Mouse (Mus musculus): Measurements from ENCODE around the gene Cdkal1.

DNA sequence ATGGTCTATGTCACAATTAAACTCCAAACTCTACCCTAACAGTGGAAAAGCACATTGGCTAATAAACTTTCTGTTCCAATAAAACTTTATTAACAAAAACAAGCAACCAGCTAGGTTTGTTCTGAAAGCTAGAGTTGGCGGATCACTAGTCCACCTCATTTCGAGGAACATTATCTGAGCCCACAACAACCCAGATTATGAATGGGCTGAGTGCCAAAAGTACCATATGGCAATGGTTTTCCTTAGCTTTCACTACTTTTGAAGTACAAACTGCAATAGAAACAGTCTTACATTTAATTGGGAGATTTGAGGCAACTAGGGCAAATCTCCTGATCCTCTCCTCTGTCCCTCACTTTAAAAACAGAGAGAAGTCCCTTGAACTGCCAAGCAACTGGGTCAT is 110.4 kb downstream of the Cdkal1 start:
- TF ChIP-seq POLR2A (IDR thresholded peaks at IDR 0.05; ENCODE audit: borderline replicate concordance, control insufficient read depth, low read depth, low read length): no peak
- TF ChIP-seq CTCF (IDR thresholded peaks at IDR 0.05; ENCODE audit: control insufficient read depth, insufficient read depth, low read length): no peak
